Mouse (Mus musculus): ENCODE data around the gene Neurod4. TPM values are rescaled to one million over a fixed set of nuclear protein-coding genes. Genes with fewer than 3 reads are reported as not detected.

Neurod4 gene
- polyA plus RNA-seq, 1 experiment, result not detected

- Histone ChIP-seq H3K27ac (ENCODE audit: control insufficient read depth, insufficient read depth, low read depth, low read length, poor library complexity) (no peak overlapping the region), H3K4me3 (replicated peaks; ENCODE audit: control insufficient read depth, low read depth, low read length) (no peak overlapping the region), H3K4me1 (ENCODE audit: control insufficient read depth, insufficient read depth, low read length) (no peaks in the 10 kb centered on the region)
- WGBS, result 49% methylated on average over 2 of the region's 2 CpGs
- TF ChIP-seq POLR2A (IDR thresholded peaks at IDR 0.05; ENCODE audit: borderline replicate concordance, control insufficient read depth, low read depth, low read length), result no peak
- no peak for TF ChIP-seq CTCF (IDR thresholded peaks at IDR 0.05; ENCODE audit: control insufficient read depth, insufficient read depth, low read length)
Observed at GRCm38 (mm10) chr10:130276496-130276895, 3.5 kb downstream of the Neurod4 start.

DNA sequence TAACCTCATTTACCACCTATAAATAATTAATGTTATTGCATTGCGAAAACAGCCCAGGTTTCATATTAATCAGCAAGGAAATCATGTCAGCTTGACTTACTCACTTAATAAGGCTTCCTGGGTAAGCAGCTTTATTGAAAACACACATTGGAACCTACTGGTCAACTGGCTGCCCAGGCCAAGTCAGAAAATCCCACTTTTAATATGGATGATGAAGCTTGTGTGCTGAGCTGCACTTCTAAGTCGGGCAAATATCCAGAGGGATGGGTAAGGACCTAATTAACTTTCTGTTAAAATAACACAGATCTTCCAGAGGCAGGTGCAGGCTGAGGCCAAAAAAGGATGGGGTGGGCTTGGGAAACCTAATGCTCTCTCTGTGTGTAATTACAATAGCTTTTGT is 4.3 kb downstream of the Neurod4 start:
- WGBS, result 81% methylated on average over 2 of the region's 2 CpGs
- no peak for TF ChIP-seq CTCF (IDR thresholded peaks at IDR 0.05; ENCODE audit: control insufficient read depth, insufficient read depth, low read length)
- TF ChIP-seq POLR2A (IDR thresholded peaks at IDR 0.05; ENCODE audit: borderline replicate concordance, control insufficient read depth, low read depth, low read length), result no peak

GRCm38 (mm10) chr10:130263203-130263602 is 16.8 kb downstream of the Neurod4 start:
- no peak overlapping the region for H3K27ac ChIP-seq (ENCODE audit: control insufficient read depth, insufficient read depth, low read depth, low read length, poor library complexity)
- no peaks in the 10 kb centered on the region for H3K4me1 ChIP-seq (ENCODE audit: control insufficient read depth, insufficient read depth, low read length)
- TF ChIP-seq CTCF (IDR thresholded peaks at IDR 0.05; ENCODE audit: control insufficient read depth, insufficient read depth, low read length) (no peak), POLR2A (IDR thresholded peaks at IDR 0.05; ENCODE audit: borderline replicate concordance, control insufficient read depth, low read depth, low read length) (no peak)
- 63% methylated on average over 4 of the region's 4 CpGs for WGBS
- H3K4me3 ChIP-seq (replicated peaks; ENCODE audit: control insufficient read depth, low read depth, low read length), result no peak overlapping the region

More for the DNA sequence above, 4.3 kb downstream of the Neurod4 start:
- Histone ChIP-seq H3K27ac (ENCODE audit: control insufficient read depth, insufficient read depth, low read depth, low read length, poor library complexity) (no peak overlapping the region), H3K4me3 (replicated peaks; ENCODE audit: control insufficient read depth, low read depth, low read length) (no peak overlapping the region), H3K4me1 (ENCODE audit: control insufficient read depth, insufficient read depth, low read length) (no peaks in the 10 kb centered on the region)

GRCm38 (mm10) chr10:130259483-130259882 is 20.6 kb downstream of the Neurod4 start:
- WGBS, result 67% methylated on average over 1 of the region's 1 CpGs
- Histone ChIP-seq H3K4me3 (replicated peaks; ENCODE audit: control insufficient read depth, low read depth, low read length) (no peak overlapping the region), H3K27ac (ENCODE audit: control insufficient read depth, insufficient read depth, low read depth, low read length, poor library complexity) (no peak overlapping the region), H3K4me1 (ENCODE audit: control insufficient read depth, insufficient read depth, low read length) (no peaks in the 10 kb centered on the region)
- TF ChIP-seq CTCF (IDR thresholded peaks at IDR 0.05; ENCODE audit: control insufficient read depth, insufficient read depth, low read length) (no peak), POLR2A (IDR thresholded peaks at IDR 0.05; ENCODE audit: borderline replicate concordance, control insufficient read depth, low read depth, low read length) (no peak)

- 16% methylated on average over 2 of the region's 2 CpGs for WGBS
- H3K27ac ChIP-seq (ENCODE audit: control insufficient read depth, insufficient read depth, low read depth, low read length, poor library complexity), result no peak overlapping the region
- no peaks in the 10 kb centered on the region for H3K4me1 ChIP-seq (ENCODE audit: control insufficient read depth, insufficient read depth, low read length)
- no peak overlapping the region for H3K4me3 ChIP-seq (replicated peaks; ENCODE audit: control insufficient read depth, low read depth, low read length)
- TF ChIP-seq POLR2A (IDR thresholded peaks at IDR 0.05; ENCODE audit: borderline replicate concordance, control insufficient read depth, low read depth, low read length) (no peak), CTCF (IDR thresholded peaks at IDR 0.05; ENCODE audit: control insufficient read depth, insufficient read depth, low read length) (no peak)
Observed at GRCm38 (mm10) chr10:130244271-130244670, 35.8 kb downstream of the Neurod4 start.

GRCm38 (mm10) chr10:130238318-130239209 is 41.5 kb downstream of the Neurod4 start:
- Histone ChIP-seq H3K4me1 (ENCODE audit: control insufficient read depth, insufficient read depth, low read length) (no peaks in the 10 kb centered on the region), H3K27ac (ENCODE audit: control insufficient read depth, insufficient read depth, low read depth, low read length, poor library complexity) (no peak overlapping the region), H3K4me3 (replicated peaks; ENCODE audit: control insufficient read depth, low read depth, low read length) (no peak overlapping the region)
- TF ChIP-seq CTCF (IDR thresholded peaks at IDR 0.05; ENCODE audit: control insufficient read depth, insufficient read depth, low read length) (no peak), POLR2A (IDR thresholded peaks at IDR 0.05; ENCODE audit: borderline replicate concordance, control insufficient read depth, low read depth, low read length) (no peak)
- WGBS, result 64% methylated on average over 2 of the region's 2 CpGs

GRCm38 (mm10) chr10:130234576-130234975 is 45.5 kb downstream of the Neurod4 start:
- WGBS, result 40% methylated on average over 1 of the region's 1 CpGs

DNA sequence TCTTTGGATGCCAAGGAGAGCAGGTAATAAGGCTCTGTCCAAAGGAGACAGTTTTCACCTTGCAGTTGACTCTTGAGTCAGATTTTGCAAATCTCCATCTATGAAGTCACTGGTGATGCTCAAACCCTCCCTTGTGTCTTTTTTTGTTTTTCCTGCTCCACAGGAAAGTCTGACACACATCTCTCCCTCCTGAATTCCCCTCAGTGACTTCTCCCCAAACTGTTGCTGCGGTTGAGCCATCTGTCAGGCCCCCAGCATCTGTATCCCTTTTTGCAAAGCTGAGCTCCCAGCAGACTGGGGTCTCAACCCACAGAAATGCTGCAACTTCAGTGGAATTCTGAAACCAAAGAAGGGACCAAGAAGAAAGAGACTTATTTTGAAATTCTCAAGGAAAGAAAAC is 47.9 kb downstream of the Neurod4 start:
- no peak for TF ChIP-seq POLR2A (IDR thresholded peaks at IDR 0.05; ENCODE audit: borderline replicate concordance, control insufficient read depth, low read depth, low read length)
- no peak for TF ChIP-seq CTCF (IDR thresholded peaks at IDR 0.05; ENCODE audit: control insufficient read depth, insufficient read depth, low read length)
- Histone ChIP-seq H3K4me1 (ENCODE audit: control insufficient read depth, insufficient read depth, low read length) (no peaks in the 10 kb centered on the region), H3K27ac (ENCODE audit: control insufficient read depth, insufficient read depth, low read depth, low read length, poor library complexity) (no peak overlapping the region), H3K4me3 (replicated peaks; ENCODE audit: control insufficient read depth, low read depth, low read length) (no peak overlapping the region)
- 81% methylated on average over 1 of the region's 1 CpGs for WGBS

More at GRCm38 (mm10) chr10:130234576-130234975, 45.5 kb downstream of the Neurod4 start:
- Histone ChIP-seq H3K27ac (ENCODE audit: control insufficient read depth, insufficient read depth, low read depth, low read length, poor library complexity) (no peak overlapping the region), H3K4me3 (replicated peaks; ENCODE audit: control insufficient read depth, low read depth, low read length) (no peak overlapping the region), H3K4me1 (ENCODE audit: control insufficient read depth, insufficient read depth, low read length) (no peaks in the 10 kb centered on the region)
- TF ChIP-seq POLR2A (IDR thresholded peaks at IDR 0.05; ENCODE audit: borderline replicate concordance, control insufficient read depth, low read depth, low read length) (no peak), CTCF (IDR thresholded peaks at IDR 0.05; ENCODE audit: control insufficient read depth, insufficient read depth, low read length) (no peak)
